Mouse (Mus musculus): ENCODE results near the gene Elk1. TPM values are rescaled to one million over a fixed set of nuclear protein-coding genes. Genes with fewer than 3 reads are reported as not detected.

Elk1 gene
- 10 to 100 TPM; 49.1 to 58.4 TPM for total RNA-seq (2021)
- long read RNA-seq, experiment 1, transcript Elk1-201 (6 exons, 3,548 nt) = major isoform, 10 of 18 reads
- long read RNA-seq, experiment 1, partial matches to known transcripts = 2 of 18 reads
- long read RNA-seq, experiment 1, other reads (novel, unspliced or antisense) = 6 of 18 reads
- long read RNA-seq, experiment 2, transcript Elk1-201 (6 exons, 3,548 nt) = major isoform, 10 of 17 reads
- long read RNA-seq, experiment 2, partial matches to known transcripts = 4 of 17 reads
- long read RNA-seq, experiment 2, other reads (novel, unspliced or antisense) = 3 of 17 reads

GRCm38 (mm10) chrX:20950191-20950880 is at the start of gene Elk1:
TSS of gene Elk1 (minus strand) at chrX:20950608.
- peak; percentile 67 to 81 for DNase-seq (ENCODE audit: low spot score in 2 of 2)

- DNase-seq (ENCODE audit: low spot score in 2 of 2) = no peak
Measured at GRCm38 (mm10) chrX:20980901-20981300, 30.5 kb upstream of the Elk1 start.

- DNase-seq (ENCODE audit: low spot score in 2 of 2) = peak; percentile 86 to 87
Measured at GRCm38 (mm10) chrX:20961477-20962378, 11.3 kb upstream of the Elk1 start, which contains the start of gene Uxt. TSS of gene Uxt (minus strand) at chrX:20962017.

GRCm38 (mm10) chrX:20946055-20946454 is 4.4 kb downstream of the Elk1 start:
- DNase-seq (ENCODE audit: low spot score in 2 of 2) = peak; percentile 43 to 65

- no peak for DNase-seq (ENCODE audit: low spot score in 2 of 2)
Measured at GRCm38 (mm10) chrX:20931963-20932362, 18.4 kb downstream of the Elk1 start.

GRCm38 (mm10) chrX:20931364-20931763 is 19.0 kb downstream of the Elk1 start, which contains the start of gene Cfp:
TSS of gene Cfp (minus strand) at chrX:20931555.
- DNase-seq (ENCODE audit: low spot score in 2 of 2) = no peak

GRCm38 (mm10) chrX:20929859-20930258 is 20.5 kb downstream of the Elk1 start:
- no peak for DNase-seq (ENCODE audit: low spot score in 2 of 2)

- DNase-seq (ENCODE audit: low spot score in 2 of 2) = no peak
Measured at GRCm38 (mm10) chrX:20924976-20925375, 25.4 kb downstream of the Elk1 start.

- DNase-seq (ENCODE audit: low spot score in 2 of 2) = no peak
Measured at GRCm38 (mm10) chrX:20923506-20923905, 26.9 kb downstream of the Elk1 start.

GRCm38 (mm10) chrX:20921366-20921765 is 29.0 kb downstream of the Elk1 start:
- peak in 1 of 2 experiments; percentile 25 for DNase-seq (ENCODE audit: low spot score in 2 of 2)

GRCm38 (mm10) chrX:20920844-20921364 is 29.5 kb downstream of the Elk1 start, which contains the start of gene Syn1:
TSS of gene Syn1 (minus strand) at chrX:20921004.
- peak; percentile 72 to 86 for DNase-seq (ENCODE audit: low spot score in 2 of 2)

- no peak for DNase-seq (ENCODE audit: low spot score in 2 of 2)
Measured at GRCm38 (mm10) chrX:20920249-20920843, 30.1 kb downstream of the Elk1 start.

GRCm38 (mm10) chrX:20915075-20915474 is 35.3 kb downstream of the Elk1 start:
- no peak for DNase-seq (ENCODE audit: low spot score in 2 of 2)

- no peak for DNase-seq (ENCODE audit: low spot score in 2 of 2)
Measured at GRCm38 (mm10) chrX:20913726-20914125, 36.7 kb downstream of the Elk1 start.

GRCm38 (mm10) chrX:20910074-20910473 is 40.3 kb downstream of the Elk1 start:
- no peak for DNase-seq (ENCODE audit: low spot score in 2 of 2)

Other genes with a start within 250 kb of the Elk1 start
- 100 to 1,000 TPM; 109 to 123 TPM for gene Usp11, start 246.7 kb downstream of the Elk1 start, total RNA-seq (2021)
- gene Araf, start 152.8 kb downstream of the Elk1 start, total RNA-seq (2021) = 100 to 1,000 TPM; 186 to 189 TPM
- 1 to 10 TPM; 1.4 to 1.5 TPM for gene Timp1, start 80.4 kb downstream of the Elk1 start, total RNA-seq (2021)
- gene Syn1, start 29.6 kb downstream of the Elk1 start, total RNA-seq (2021) = 100 to 1,000 TPM; 486 to 496 TPM
- gene Cfp, start 19.1 kb downstream of the Elk1 start, total RNA-seq (2021) = 10 to 100 TPM; 12.1 to 12.8 TPM
- gene Uxt, start 11.4 kb upstream of the Elk1 start, total RNA-seq (2021) = 10 to 100 TPM; 13.7 to 14.7 TPM
- gene Zfp182, start 111.7 kb upstream of the Elk1 start, total RNA-seq (2021) = 1 to 10 TPM; 7.8 to 8.5 TPM
- gene Spaca5, start 117.8 kb upstream of the Elk1 start, total RNA-seq (2021) = not detected
- gene Zfp300, start 138.9 kb upstream of the Elk1 start, total RNA-seq (2021) = 1 to 10 TPM; 3.2 to 4.8 TPM
- gene Ssxa1, start 165.2 kb upstream of the Elk1 start, total RNA-seq (2021) = not detected
- not detected for gene Gm21876, start 225.0 kb upstream of the Elk1 start, total RNA-seq (2021)